Mouse (Mus musculus) limb, embryonic 10.5 days (tissue): ENCODE data around the gene Klhdc7b. TPM values are rescaled to one million over a fixed set of nuclear protein-coding genes. Genes with fewer than 3 reads are reported as not detected.

ENCODE experiments used
- DNase-seq: peaks from one replicate; pipeline ENCODE4 v3.0.0-alpha.2; 2017; ENCODE audit warnings: low spot score
- H3K27ac ChIP-seq: fragments of 300-500 bp; sonication (generic); 2 replicates; pipeline ENCODE4 v1.5.1; 2016; ENCODE audit warnings: mild to moderate bottlenecking
- H3K27me3 ChIP-seq: fragments of 300-500 bp; sonication (generic); 2 replicates; pipeline ENCODE4 v1.6.1; 2016; ENCODE audit warnings: low read depth, mild to moderate bottlenecking; ENCODE audit not compliant: poor library complexity, severe bottlenecking
- H3K36me3 ChIP-seq: fragments of 300-500 bp; sonication (generic); 2 replicates; pipeline ENCODE4 v1.6.1; 2016; ENCODE audit warnings: mild to moderate bottlenecking, moderate library complexity
- H3K4me1 ChIP-seq: fragments of 300-500 bp; sonication (generic); 2 replicates; pipeline ENCODE4 v1.6.1; 2016
- H3K4me3 ChIP-seq: fragments of 300-500 bp; sonication (generic); 2 replicates; pipeline ENCODE4 v1.5.1; 2016; ENCODE audit warnings: mild to moderate bottlenecking, moderate library complexity
- H3K9me3 ChIP-seq: fragments of 300-500 bp; sonication (generic); replicated peaks from 2 replicates; pipeline ENCODE4 v1.6.1; 2016; ENCODE audit warnings: mild to moderate bottlenecking
- WGBS: fragments of 180-500 bp; shearing (Covaris S2); methylation state at CpG from one replicate; pipeline ENCODE4 v1.1.7; 2016; 5-methylcytosine and 5-hydroxymethylcytosine counted together
- polyA plus RNA-seq: library from polyadenylated mRNA; unstranded; fragments of >200 nt; fragmentation: Nextera tagmentation; extraction: Ambion mirVana; gene quantifications from 2 replicates; pipeline ENCODE4 v1.2.1, GENCODE M21; 2016

Klhdc7b gene
- polyA plus RNA-seq, result 0.08 TPM in 1 of 2 replicates, not detected in the other

- Histone ChIP-seq H3K36me3 (no peaks in the 10 kb centered on the region), H3K4me3 (no peak within 1 kb of the TSS), H3K27ac (no peak within 1 kb of the TSS), H3K27me3 (peaks cover 56% of the 10 kb centered on the region), H3K4me1 (no peaks in the 10 kb centered on the region; the same call in 1 of the 2 replicates), H3K9me3 (no peaks in the 10 kb centered on the region)
- no peak for DNase-seq
- WGBS, result 87% methylated on average over 7 of the region's 7 CpGs
Observed at GRCm38 (mm10) chr15:89384617-89385016, at the start of gene Klhdc7b. TSS of gene Klhdc7b (plus strand) at chr15:89384917.

DNA sequence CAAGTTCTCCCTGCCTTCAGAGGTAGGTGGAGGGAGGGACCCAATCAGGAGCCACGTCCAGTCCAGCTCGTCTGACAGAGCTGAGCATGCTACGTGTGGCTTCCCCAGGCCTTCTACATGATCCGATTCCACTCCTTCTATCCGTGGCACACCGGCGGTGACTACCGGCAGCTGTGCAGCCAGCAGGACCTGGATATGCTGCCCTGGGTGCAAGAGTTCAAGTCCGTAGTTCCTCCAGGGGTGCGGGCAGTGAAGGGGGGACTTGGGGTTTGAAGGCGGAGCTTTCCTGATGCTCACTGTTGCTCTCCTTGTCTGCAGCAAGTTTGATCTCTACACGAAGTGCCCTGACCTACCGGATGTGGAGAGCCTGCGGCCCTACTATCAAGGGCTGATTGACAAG is 48.3 kb upstream of the Klhdc7b start:
- no peaks in the 10 kb centered on the region for H3K4me1 ChIP-seq
- no peak for DNase-seq
- H3K9me3 ChIP-seq, result no peaks in the 10 kb centered on the region
- no peaks in the 10 kb centered on the region for H3K36me3 ChIP-seq
- no peaks in the 10 kb centered on the region for H3K27me3 ChIP-seq
- WGBS, result 86% methylated on average over 14 of the region's 14 CpGs
- H3K4me3 ChIP-seq, result no peak overlapping the region
- no peak overlapping the region for H3K27ac ChIP-seq

DNA sequence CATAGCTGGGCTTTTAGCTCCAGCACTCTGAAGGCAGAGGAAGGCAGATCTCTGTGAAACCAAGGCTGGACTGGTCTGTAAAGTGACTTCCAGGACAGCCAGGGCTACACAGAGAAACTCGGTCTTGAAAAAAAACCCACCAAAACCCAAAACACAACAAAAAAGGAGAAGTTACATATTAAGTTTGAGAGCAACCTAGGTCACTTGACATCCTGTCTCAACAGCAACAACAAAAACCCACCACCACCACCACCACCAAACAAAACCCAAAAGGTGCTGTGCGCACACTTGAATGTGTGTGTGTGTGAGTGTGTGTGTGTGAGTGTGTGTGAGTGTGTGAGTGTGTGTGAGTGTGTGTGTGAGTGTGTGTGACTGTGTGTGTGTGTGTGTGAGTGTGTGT is 45.0 kb upstream of the Klhdc7b start:
- H3K36me3 ChIP-seq, result no peaks in the 10 kb centered on the region
- H3K4me1 ChIP-seq, result no peaks in the 10 kb centered on the region
- WGBS, result 89% methylated on average over 2 of the region's 2 CpGs
- H3K27ac ChIP-seq, result no peak overlapping the region
- no peaks in the 10 kb centered on the region for H3K27me3 ChIP-seq
- H3K4me3 ChIP-seq, result no peak overlapping the region
- H3K9me3 ChIP-seq, result no peaks in the 10 kb centered on the region
- no peak for DNase-seq

DNA sequence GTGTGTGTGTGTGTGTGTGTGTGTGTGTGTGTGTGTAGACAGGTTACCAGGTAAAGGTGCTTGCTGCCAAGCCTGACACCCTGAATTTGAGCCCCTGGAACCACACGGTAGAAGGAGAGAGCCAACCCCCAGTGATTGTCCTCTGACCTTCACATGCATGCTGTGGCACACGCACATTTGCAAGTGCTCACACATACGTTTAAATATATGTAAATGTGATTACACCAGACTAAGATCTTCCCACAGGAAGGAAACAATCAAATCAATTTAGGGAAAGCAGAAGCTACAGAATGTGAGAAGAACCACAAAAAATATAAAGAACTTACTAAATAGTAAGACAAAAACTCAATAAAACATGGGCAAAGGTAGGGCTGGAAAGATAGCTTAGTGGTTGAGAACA is 44.6 kb upstream of the Klhdc7b start:
- Histone ChIP-seq H3K9me3 (no peaks in the 10 kb centered on the region), H3K27me3 (no peaks in the 10 kb centered on the region), H3K4me1 (no peaks in the 10 kb centered on the region), H3K27ac (no peak overlapping the region), H3K36me3 (no peaks in the 10 kb centered on the region), H3K4me3 (no peak overlapping the region)
- 83% methylated on average over 3 of the region's 3 CpGs for WGBS
- no peak for DNase-seq

DNA sequence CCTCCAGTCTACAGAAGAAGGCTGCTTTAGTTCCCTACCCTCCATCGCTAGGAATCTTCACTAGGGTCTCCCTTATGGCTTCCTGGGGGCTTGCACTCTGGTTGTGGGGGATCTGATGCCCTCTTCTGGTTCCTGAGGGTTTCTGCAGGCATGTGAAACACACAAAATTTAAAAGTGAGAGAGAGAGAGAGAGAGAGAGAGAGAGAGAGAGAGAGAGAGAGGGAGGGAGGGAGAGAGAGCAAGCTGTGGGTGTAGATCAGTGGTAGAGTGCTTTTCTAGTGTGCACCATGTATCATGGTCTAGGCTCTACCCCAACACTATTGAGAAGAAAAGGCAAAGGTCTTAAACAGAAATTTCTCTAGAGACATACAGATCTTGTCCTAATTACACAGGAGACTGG is 43.0 kb upstream of the Klhdc7b start:
- no peaks in the 10 kb centered on the region for H3K36me3 ChIP-seq
- 26% methylated on average over 1 of the region's 1 CpGs for WGBS

DNA sequence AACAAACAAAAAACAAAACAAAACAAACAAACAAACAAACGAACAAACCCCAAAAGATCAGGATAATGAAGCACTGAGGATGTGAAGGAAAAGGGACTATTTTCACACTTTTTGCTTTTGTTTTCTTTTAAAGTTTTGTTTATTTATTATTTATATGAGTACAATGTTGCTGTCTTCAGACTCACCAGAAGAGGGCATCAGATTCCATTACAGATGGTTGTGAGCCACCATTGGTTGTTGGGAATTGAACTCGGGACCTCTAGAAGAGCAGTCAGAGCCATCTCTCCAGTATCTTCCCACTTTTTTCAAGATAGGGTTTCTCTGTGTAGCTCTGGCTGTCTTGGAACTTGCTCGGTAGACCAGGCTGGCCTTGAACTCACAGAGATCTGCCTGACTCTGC is 41.4 kb upstream of the Klhdc7b start:
- H3K27me3 ChIP-seq, result no peaks in the 10 kb centered on the region
- no peak for DNase-seq
- WGBS, result 90% methylated on average over 3 of the region's 3 CpGs

More for the DNA sequence above, 43.0 kb upstream of the Klhdc7b start:
- H3K27me3 ChIP-seq, result no peaks in the 10 kb centered on the region
- no peak overlapping the region for H3K27ac ChIP-seq
- no peaks in the 10 kb centered on the region for H3K9me3 ChIP-seq
- H3K4me3 ChIP-seq, result no peak overlapping the region
- DNase-seq, result no peak
- H3K4me1 ChIP-seq, result no peaks in the 10 kb centered on the region

GRCm38 (mm10) chr15:89350447-89350846 is 34.3 kb upstream of the Klhdc7b start:
- no peaks in the 10 kb centered on the region for H3K27me3 ChIP-seq
- H3K9me3 ChIP-seq, result no peaks in the 10 kb centered on the region
- no peak overlapping the region for H3K4me3 ChIP-seq
- H3K27ac ChIP-seq, result no peak overlapping the region
- DNase-seq, result no peak
- H3K4me1 ChIP-seq, result peaks cover 17% of the 10 kb centered on the region
- peaks cover 48% of the 10 kb centered on the region for H3K36me3 ChIP-seq
- 90% methylated on average over 5 of the region's 5 CpGs for WGBS

More for the DNA sequence above, 41.4 kb upstream of the Klhdc7b start:
- Histone ChIP-seq H3K4me1 (no peaks in the 10 kb centered on the region), H3K4me3 (no peak overlapping the region), H3K27ac (no peak overlapping the region), H3K36me3 (no peaks in the 10 kb centered on the region), H3K9me3 (no peaks in the 10 kb centered on the region)

GRCm38 (mm10) chr15:89351302-89351701 is 33.4 kb upstream of the Klhdc7b start:
- Histone ChIP-seq H3K27me3 (no peaks in the 10 kb centered on the region), H3K4me3 (no peak overlapping the region), H3K36me3 (peaks cover 48% of the 10 kb centered on the region), H3K27ac (no peak overlapping the region), H3K9me3 (no peaks in the 10 kb centered on the region), H3K4me1 (peaks cover 17% of the 10 kb centered on the region)
- no peak for DNase-seq
- WGBS, result 91% methylated on average over 15 of the region's 15 CpGs

GRCm38 (mm10) chr15:89352054-89352453 is 32.7 kb upstream of the Klhdc7b start:
- peaks cover 48% of the 10 kb centered on the region for H3K36me3 ChIP-seq
- no peaks in the 10 kb centered on the region for H3K27me3 ChIP-seq
- no peak overlapping the region for H3K4me3 ChIP-seq
- no peaks in the 10 kb centered on the region for H3K9me3 ChIP-seq
- no peak overlapping the region for H3K27ac ChIP-seq
- H3K4me1 ChIP-seq, result peaks cover 20% of the 10 kb centered on the region
- WGBS, result 97% methylated on average over 14 of the region's 14 CpGs
- DNase-seq, result no peak

DNA sequence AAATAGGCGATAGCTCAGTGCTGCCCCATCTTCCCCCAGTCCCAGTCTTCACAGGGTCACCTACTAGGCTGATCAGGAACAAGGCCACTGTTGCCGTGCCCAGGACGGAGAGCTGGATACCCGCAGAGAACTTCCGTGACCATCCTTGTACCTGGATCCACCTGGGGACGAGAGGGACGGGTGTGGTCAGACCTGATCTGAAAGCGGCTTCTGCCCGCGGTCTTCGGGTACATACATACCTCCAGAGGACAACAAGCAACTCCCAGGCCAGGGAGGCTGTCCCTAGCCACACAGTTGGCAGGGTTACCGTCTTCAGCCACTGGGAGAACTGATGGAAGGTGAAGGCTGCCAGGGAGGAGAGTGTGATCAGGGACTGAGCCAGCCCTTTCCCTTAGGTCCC is 31.9 kb upstream of the Klhdc7b start:
- Histone ChIP-seq H3K4me3 (no peak overlapping the region), H3K9me3 (no peaks in the 10 kb centered on the region), H3K27ac (no peak overlapping the region), H3K36me3 (peaks cover 51% of the 10 kb centered on the region), H3K4me1 (peaks cover 23% of the 10 kb centered on the region), H3K27me3 (no peaks in the 10 kb centered on the region)
- no peak for DNase-seq
- 98% methylated on average over 12 of the region's 12 CpGs for WGBS

- Histone ChIP-seq H3K9me3 (no peaks in the 10 kb centered on the region), H3K4me1 (peaks cover 23% of the 10 kb centered on the region), H3K27me3 (no peaks in the 10 kb centered on the region), H3K27ac (no peak overlapping the region), H3K36me3 (peaks cover 57% of the 10 kb centered on the region), H3K4me3 (peak overlapping the region; percentile 76)
- no peak for DNase-seq
- WGBS, result 96% methylated on average over 16 of the region's 16 CpGs
Observed at GRCm38 (mm10) chr15:89353837-89354236, 30.9 kb upstream of the Klhdc7b start.

DNA sequence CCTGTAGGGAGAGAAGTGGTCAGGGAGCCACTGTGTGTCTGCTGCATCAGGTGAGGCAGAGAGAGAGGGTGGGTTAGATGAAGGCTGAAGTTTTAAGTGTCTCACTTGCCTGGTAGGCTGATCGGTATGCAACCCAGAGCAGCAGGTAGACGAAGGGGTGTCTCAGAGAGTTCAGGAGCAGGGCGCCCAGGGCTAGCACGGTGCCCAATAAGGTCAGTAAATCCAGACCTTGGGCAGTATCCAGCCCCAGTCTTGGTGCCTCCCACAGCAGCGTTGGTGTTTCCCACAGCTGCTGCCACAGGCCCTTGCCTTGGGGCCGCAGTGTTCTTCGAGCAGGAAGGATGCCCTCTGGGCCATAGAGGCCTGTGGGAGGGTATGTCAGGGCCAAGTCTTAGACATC is 30.3 kb upstream of the Klhdc7b start:
- 90% methylated on average over 7 of the region's 7 CpGs for WGBS
- DNase-seq, result no peak
- Histone ChIP-seq H3K27me3 (no peaks in the 10 kb centered on the region), H3K4me1 (peaks cover 23% of the 10 kb centered on the region), H3K9me3 (no peaks in the 10 kb centered on the region), H3K4me3 (peak overlapping the region; percentile 76), H3K36me3 (peaks cover 63% of the 10 kb centered on the region), H3K27ac (peak overlapping the region; percentile 93)

DNA sequence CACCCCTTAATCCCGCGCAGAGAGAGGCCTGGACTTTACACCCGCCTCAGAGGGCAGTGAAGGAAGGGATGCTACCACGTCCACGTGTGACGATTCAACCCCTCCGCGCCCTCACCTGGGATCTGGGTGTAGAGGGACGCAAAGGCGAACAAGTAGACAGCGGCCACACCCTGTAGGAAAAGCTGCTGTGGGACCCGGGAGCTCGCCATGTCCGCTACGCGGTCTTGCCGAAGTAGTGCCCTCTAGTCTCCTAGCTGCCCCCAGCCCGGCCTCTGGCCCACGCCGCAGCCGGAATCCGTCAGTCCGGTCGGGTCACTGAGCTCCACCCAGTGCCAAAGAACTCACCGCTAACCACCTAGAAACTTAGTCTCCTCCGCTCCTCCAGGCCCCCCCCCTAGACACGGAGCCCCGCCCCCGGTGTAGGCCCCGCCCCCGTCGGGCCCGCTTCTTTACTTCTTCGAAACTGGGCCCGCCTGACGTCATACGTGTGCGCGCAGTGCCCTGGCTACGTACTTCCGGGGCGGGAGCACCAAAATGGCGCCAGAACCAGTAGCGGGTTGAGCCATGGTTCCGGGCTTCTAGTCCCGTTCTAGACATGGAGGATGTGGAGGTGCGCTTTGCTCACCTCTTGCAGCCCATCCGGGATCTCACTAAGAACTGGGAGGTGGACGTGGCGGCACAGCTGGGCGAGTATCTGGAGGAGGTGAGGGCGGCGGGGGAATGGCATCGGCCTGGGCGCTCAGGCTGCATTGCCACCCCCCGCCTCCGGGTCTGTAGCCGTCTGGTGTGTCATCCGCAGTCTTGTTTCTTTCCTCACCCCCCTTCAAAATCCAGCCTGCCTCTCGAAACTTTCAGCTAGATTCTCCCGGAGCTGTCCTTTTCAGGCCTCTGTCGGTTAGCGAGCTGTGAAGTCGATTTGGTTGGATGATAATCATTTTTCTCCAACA is 29.2 kb upstream of the Klhdc7b start, which contains the start of the genes Lmf2 and Ncaph2:
Lmf2 (minus strand) TSS at position 419 of the 947 bp plus-strand sequence.
Ncaph2 (plus strand) TSS at position 479 of the 947 bp plus-strand sequence.
- Histone ChIP-seq H3K36me3 (peaks cover 64% of the 10 kb centered on the region), H3K4me3 (peak within 1 kb of the TSS; percentile 76), H3K27ac (peak within 1 kb of the TSS; percentile 93), H3K27me3 (no peaks in the 10 kb centered on the region), H3K4me1 (peaks cover 23% of the 10 kb centered on the region), H3K9me3 (no peaks in the 10 kb centered on the region)
- peak; percentile 99 for DNase-seq
- WGBS, result under 1% methylated on average over 64 of the region's 64 CpGs
